Mouse (Mus musculus): ENCODE measurements around the gene Aff3. TPM values are rescaled to one million over a fixed set of nuclear protein-coding genes. Genes with fewer than 3 reads are reported as not detected.
A peak's percentile ranks its signal among the peaks of the same experiment; 100 is the strongest.

Aff3 gene
- polyA plus RNA-seq, 1 experiment: 1.3 TPM

- H3K4me1 ChIP-seq (ENCODE audit: control insufficient read depth, insufficient read depth, insufficient read length, low read length): no peaks in the 10 kb centered on the region
- no peak overlapping the region for H3K27ac ChIP-seq (replicated peaks; ENCODE audit: low read depth, low read length)
- no peak overlapping the region for H3K4me3 ChIP-seq (ENCODE audit: insufficient read depth, low read depth, low read length)
These were observed 32.1 kb downstream of the Aff3 start for GRCm38 (mm10) chr1:38632461-38633180.

GRCm38 (mm10) chr1:38631501-38632279, 33.1 kb downstream of the Aff3 start:
- no peak overlapping the region for H3K4me3 ChIP-seq (ENCODE audit: insufficient read depth, low read depth, low read length)
- no peaks in the 10 kb centered on the region for H3K4me1 ChIP-seq (ENCODE audit: control insufficient read depth, insufficient read depth, insufficient read length, low read length)
- H3K27ac ChIP-seq (replicated peaks; ENCODE audit: low read depth, low read length): no peak overlapping the region

GRCm38 (mm10) chr1:38628901-38629585, 35.7 kb downstream of the Aff3 start:
- no peak overlapping the region for H3K4me3 ChIP-seq (ENCODE audit: insufficient read depth, low read depth, low read length)
- H3K4me1 ChIP-seq (ENCODE audit: control insufficient read depth, insufficient read depth, insufficient read length, low read length): no peaks in the 10 kb centered on the region
- H3K27ac ChIP-seq (replicated peaks; ENCODE audit: low read depth, low read length): no peak overlapping the region

GRCm38 (mm10) chr1:38628426-38628825, 36.3 kb downstream of the Aff3 start:
- Histone ChIP-seq H3K4me1 (ENCODE audit: control insufficient read depth, insufficient read depth, insufficient read length, low read length) (no peaks in the 10 kb centered on the region), H3K4me3 (ENCODE audit: insufficient read depth, low read depth, low read length) (no peak overlapping the region)

GRCm38 (mm10) chr1:38627683-38628361, 36.9 kb downstream of the Aff3 start:
- Histone ChIP-seq H3K4me3 (ENCODE audit: insufficient read depth, low read depth, low read length) (peak overlapping the region; percentile 68), H3K27ac (replicated peaks; ENCODE audit: low read depth, low read length) (no peak overlapping the region), H3K4me1 (ENCODE audit: control insufficient read depth, insufficient read depth, insufficient read length, low read length) (no peaks in the 10 kb centered on the region)

More at GRCm38 (mm10) chr1:38628426-38628825, 36.3 kb downstream of the Aff3 start:
- no peak overlapping the region for H3K27ac ChIP-seq (replicated peaks; ENCODE audit: low read depth, low read length)

- Histone ChIP-seq H3K4me3 (ENCODE audit: insufficient read depth, low read depth, low read length) (peak overlapping the region; percentile 68), H3K4me1 (ENCODE audit: control insufficient read depth, insufficient read depth, insufficient read length, low read length) (no peaks in the 10 kb centered on the region), H3K27ac (replicated peaks; ENCODE audit: low read depth, low read length) (no peak overlapping the region)
These were observed 37.8 kb downstream of the Aff3 start for GRCm38 (mm10) chr1:38626739-38627661.

- H3K27ac ChIP-seq (replicated peaks; ENCODE audit: low read depth, low read length): no peak overlapping the region
- H3K4me1 ChIP-seq (ENCODE audit: control insufficient read depth, insufficient read depth, insufficient read length, low read length): no peaks in the 10 kb centered on the region
- peak overlapping the region; percentile 53 for H3K4me3 ChIP-seq (ENCODE audit: insufficient read depth, low read depth, low read length)
These were observed 38.4 kb downstream of the Aff3 start for GRCm38 (mm10) chr1:38626388-38626738.

GRCm38 (mm10) chr1:38621840-38622239, 42.9 kb downstream of the Aff3 start:
- Histone ChIP-seq H3K4me3 (ENCODE audit: insufficient read depth, low read depth, low read length) (no peak overlapping the region), H3K27ac (replicated peaks; ENCODE audit: low read depth, low read length) (no peak overlapping the region), H3K4me1 (ENCODE audit: control insufficient read depth, insufficient read depth, insufficient read length, low read length) (no peaks in the 10 kb centered on the region)

- H3K4me1 ChIP-seq (ENCODE audit: control insufficient read depth, insufficient read depth, insufficient read length, low read length): no peaks in the 10 kb centered on the region
- H3K4me3 ChIP-seq (ENCODE audit: insufficient read depth, low read depth, low read length): no peak overlapping the region
- no peak overlapping the region for H3K27ac ChIP-seq (replicated peaks; ENCODE audit: low read depth, low read length)
These were observed 44.4 kb downstream of the Aff3 start for GRCm38 (mm10) chr1:38620401-38620800.

- Histone ChIP-seq H3K4me1 (ENCODE audit: control insufficient read depth, insufficient read depth, insufficient read length, low read length) (no peaks in the 10 kb centered on the region), H3K27ac (replicated peaks; ENCODE audit: low read depth, low read length) (no peak overlapping the region), H3K4me3 (ENCODE audit: insufficient read depth, low read depth, low read length) (no peak overlapping the region)
These were observed 58.0 kb downstream of the Aff3 start for GRCm38 (mm10) chr1:38606741-38607140.

- H3K4me1 ChIP-seq (ENCODE audit: control insufficient read depth, insufficient read depth, insufficient read length, low read length): no peaks in the 10 kb centered on the region
- H3K4me3 ChIP-seq (ENCODE audit: insufficient read depth, low read depth, low read length): no peak overlapping the region
- no peak overlapping the region for H3K27ac ChIP-seq (replicated peaks; ENCODE audit: low read depth, low read length)
These were observed 59.3 kb downstream of the Aff3 start for GRCm38 (mm10) chr1:38605426-38605825.

- Histone ChIP-seq H3K4me1 (ENCODE audit: control insufficient read depth, insufficient read depth, insufficient read length, low read length) (no peaks in the 10 kb centered on the region), H3K4me3 (ENCODE audit: insufficient read depth, low read depth, low read length) (no peak overlapping the region), H3K27ac (replicated peaks; ENCODE audit: low read depth, low read length) (no peak overlapping the region)
These were observed 60.1 kb downstream of the Aff3 start for GRCm38 (mm10) chr1:38604611-38605010.

- no peaks in the 10 kb centered on the region for H3K4me1 ChIP-seq (ENCODE audit: control insufficient read depth, insufficient read depth, insufficient read length, low read length)
- no peak overlapping the region for H3K27ac ChIP-seq (replicated peaks; ENCODE audit: low read depth, low read length)
- no peak overlapping the region for H3K4me3 ChIP-seq (ENCODE audit: insufficient read depth, low read depth, low read length)
These were observed 62.8 kb downstream of the Aff3 start for GRCm38 (mm10) chr1:38601802-38602508.

GRCm38 (mm10) chr1:38595311-38595710, 69.4 kb downstream of the Aff3 start:
- H3K4me3 ChIP-seq (ENCODE audit: insufficient read depth, low read depth, low read length): no peak overlapping the region
- H3K4me1 ChIP-seq (ENCODE audit: control insufficient read depth, insufficient read depth, insufficient read length, low read length): no peaks in the 10 kb centered on the region

More at GRCm38 (mm10) chr1:38595311-38595710, 69.4 kb downstream of the Aff3 start:
- H3K27ac ChIP-seq (replicated peaks; ENCODE audit: low read depth, low read length): no peak overlapping the region

Data from brown adipose tissue, adult 24 weeks (tissue).